Mouse (Mus musculus) midbrain, embryonic 16.5 days (tissue): Measurements from ENCODE around the gene Sh3pxd2a. TPM values are rescaled to one million over a fixed set of nuclear protein-coding genes. Genes with fewer than 3 reads are reported as not detected.

Experiments
- ATAC-seq: fragments of 200-750 bp; cut with Nextera tagmentation; 2 replicates; pipeline ENCODE4 v1.8.0; 2017; ENCODE audit warnings: moderate TSS enrichment
- H3K27ac ChIP-seq: fragments of 300-500 bp; sonication (generic); 2 replicates; pipeline ENCODE4 v1.5.1; 2014; ENCODE audit warnings: mild to moderate bottlenecking, low read length, mixed read lengths
- H3K27me3 ChIP-seq: fragments of 300-500 bp; sonication (generic); 2 replicates; pipeline ENCODE4 v1.6.1; 2014; ENCODE audit warnings: low read depth, low read length, mixed read lengths; ENCODE audit not compliant: control insufficient read depth, insufficient read depth
- H3K36me3 ChIP-seq: fragments of 300-500 bp; sonication (generic); 2 replicates; pipeline ENCODE4 v1.6.1; 2014; ENCODE audit warnings: mild to moderate bottlenecking, low read length, moderate library complexity, mixed read lengths; ENCODE audit not compliant: control insufficient read depth, insufficient read depth
- H3K4me1 ChIP-seq: fragments of 300-500 bp; sonication (generic); 2 replicates; pipeline ENCODE4 v1.6.1; 2014; ENCODE audit warnings: mild to moderate bottlenecking, low read length, mixed read lengths; ENCODE audit not compliant: control insufficient read depth, insufficient read depth
- H3K4me2 ChIP-seq: fragments of 300-500 bp; sonication (generic); 2 replicates; pipeline ENCODE4 v1.6.1; 2014; ENCODE audit warnings: mild to moderate bottlenecking, low read length, mixed read lengths
- H3K4me3 ChIP-seq: fragments of 300-500 bp; sonication (generic); 2 replicates; pipeline ENCODE4 v1.5.1; 2014; ENCODE audit warnings: low read depth, mild to moderate bottlenecking, low read length, moderate library complexity, mixed read lengths
- H3K9ac ChIP-seq: fragments of 300-500 bp; sonication (generic); 2 replicates; pipeline ENCODE4 v1.6.1; 2014; ENCODE audit warnings: low read depth, low read length, mixed read lengths
- H3K9me3 ChIP-seq: fragments of 300-500 bp; sonication (generic); replicated peaks from 2 replicates; pipeline ENCODE4 v1.6.1; 2014; ENCODE audit warnings: mild to moderate bottlenecking, low read length, mixed read lengths; ENCODE audit not compliant: control insufficient read depth, poor library complexity, severe bottlenecking
- WGBS: fragments of 180-500 bp; shearing (Covaris S2); extraction: QIAGEN DNeasy Blood & Tissue Kit; methylation state at CpG from one replicate; pipeline ENCODE4 v1.1.7; 2014; 5-methylcytosine and 5-hydroxymethylcytosine counted together
- polyA plus RNA-seq: library from polyadenylated mRNA; unstranded; fragments of >200 nt; fragmentation: Nextera tagmentation; extraction: Ambion mirVana; gene quantifications from 2 replicates; pipeline ENCODE4 v1.2.1, GENCODE M21; 2015

The Sh3pxd2a gene
- polyA plus RNA-seq, 1 experiment from 2014 or later = 1.5 TPM

- no peaks in the 10 kb centered on the region for H3K27me3 ChIP-seq
- H3K4me3 ChIP-seq = no peak overlapping the region
- H3K36me3 ChIP-seq = no peaks in the 10 kb centered on the region
- H3K4me1 ChIP-seq = no peaks in the 10 kb centered on the region
- no peak for ATAC-seq
- no peak overlapping the region for H3K9ac ChIP-seq
- no peak overlapping the region for H3K4me2 ChIP-seq
- WGBS = 46% methylated on average over 5 of the region's 5 CpGs
- no peaks in the 10 kb centered on the region for H3K9me3 ChIP-seq
- no peak overlapping the region for H3K27ac ChIP-seq
Observed at GRCm38 (mm10) chr19:47438445-47438844, 25.8 kb downstream of the Sh3pxd2a start.

GRCm38 (mm10) chr19:47437040-47437439, 27.2 kb downstream of the Sh3pxd2a start:
- Histone ChIP-seq H3K36me3 (no peaks in the 10 kb centered on the region), H3K9ac (no peak overlapping the region), H3K4me2 (no peak overlapping the region), H3K4me1 (no peaks in the 10 kb centered on the region), H3K9me3 (no peaks in the 10 kb centered on the region), H3K4me3 (no peak overlapping the region), H3K27me3 (no peaks in the 10 kb centered on the region), H3K27ac (no peak overlapping the region)
- ATAC-seq = no peak
- WGBS = 93% methylated on average over 4 of the region's 4 CpGs

GRCm38 (mm10) chr19:47436236-47436635, 28.0 kb downstream of the Sh3pxd2a start:
- Histone ChIP-seq H3K27ac (no peak overlapping the region), H3K4me1 (no peaks in the 10 kb centered on the region), H3K4me3 (no peak overlapping the region), H3K27me3 (no peaks in the 10 kb centered on the region), H3K4me2 (no peak overlapping the region), H3K9me3 (no peaks in the 10 kb centered on the region), H3K9ac (no peak overlapping the region), H3K36me3 (no peaks in the 10 kb centered on the region)
- no peak for ATAC-seq
- 87% methylated on average over 8 of the region's 8 CpGs for WGBS

DNA sequence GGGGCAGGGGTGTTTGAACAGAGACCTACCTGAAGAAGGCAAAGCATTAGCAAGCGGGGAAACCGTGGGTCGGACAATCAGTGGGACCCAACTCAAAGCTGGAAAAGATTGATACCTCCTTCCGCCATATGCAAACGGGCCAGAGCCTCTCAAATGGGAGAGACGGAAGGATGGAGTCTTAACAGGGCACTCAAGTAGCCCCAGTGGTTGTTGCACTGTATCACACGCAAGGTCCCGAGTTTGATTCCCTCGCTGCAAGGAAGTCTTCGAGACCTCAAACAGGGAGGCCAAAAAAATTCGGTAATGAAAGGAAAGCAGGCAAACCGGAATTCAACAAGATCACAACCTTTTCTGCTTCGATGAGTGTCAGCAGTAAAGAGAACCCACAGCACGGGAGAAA, 29.5 kb downstream of the Sh3pxd2a start:
- Histone ChIP-seq H3K27ac (no peak overlapping the region), H3K4me3 (no peak overlapping the region), H3K4me2 (no peak overlapping the region), H3K4me1 (no peaks in the 10 kb centered on the region), H3K9ac (no peak overlapping the region), H3K27me3 (no peaks in the 10 kb centered on the region), H3K36me3 (no peaks in the 10 kb centered on the region), H3K9me3 (no peaks in the 10 kb centered on the region)
- 95% methylated on average over 14 of the region's 14 CpGs for WGBS
- ATAC-seq = no peak

- Histone ChIP-seq H3K9me3 (no peaks in the 10 kb centered on the region), H3K4me2 (no peak overlapping the region), H3K27ac (no peak overlapping the region), H3K4me1 (no peaks in the 10 kb centered on the region), H3K9ac (no peak overlapping the region), H3K4me3 (no peak overlapping the region), H3K36me3 (no peaks in the 10 kb centered on the region), H3K27me3 (no peaks in the 10 kb centered on the region)
- ATAC-seq = no peak
- WGBS = 59% methylated on average over 10 of the region's 10 CpGs
Observed at GRCm38 (mm10) chr19:47432339-47432738, 31.9 kb downstream of the Sh3pxd2a start.

DNA sequence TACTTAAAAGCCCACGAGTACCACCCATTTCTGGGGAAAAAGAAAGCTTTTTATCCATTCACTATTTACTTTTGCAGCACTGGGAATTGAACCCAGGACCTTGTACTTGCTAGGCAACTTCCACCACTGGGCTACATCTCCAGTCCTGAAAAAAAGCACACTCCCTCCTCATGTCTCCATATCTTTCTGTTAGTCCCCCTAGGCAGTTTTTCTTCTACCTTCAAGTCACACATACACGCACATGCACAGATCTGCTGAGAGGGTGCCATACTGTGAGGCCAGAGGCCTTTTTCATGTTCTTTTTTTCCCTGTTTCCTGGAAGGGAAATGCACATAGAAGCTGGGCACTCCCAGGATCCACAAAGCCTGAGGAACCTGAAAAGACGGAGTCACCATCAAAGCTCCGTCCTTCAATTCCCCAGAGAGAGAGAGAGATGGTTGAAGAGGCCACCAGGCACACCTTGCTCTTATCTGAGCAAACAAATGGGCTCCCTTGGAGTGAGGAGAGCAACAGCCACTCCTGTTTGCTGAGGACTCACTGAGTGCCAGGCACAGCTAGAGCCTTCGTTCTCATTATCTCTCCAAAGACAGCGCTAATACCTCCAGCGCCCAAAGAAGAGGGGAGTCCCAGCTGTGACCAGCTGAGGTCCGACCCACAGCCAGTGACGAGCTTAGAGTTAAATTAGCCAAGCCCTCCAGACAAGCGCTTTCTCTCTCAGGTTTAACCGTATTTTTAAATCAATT, 32.8 kb downstream of the Sh3pxd2a start:
- ATAC-seq = no peak
- no peaks in the 10 kb centered on the region for H3K4me1 ChIP-seq
- H3K36me3 ChIP-seq = no peaks in the 10 kb centered on the region
- H3K27me3 ChIP-seq = no peaks in the 10 kb centered on the region; the same call in 1 of the 2 replicates
- H3K4me3 ChIP-seq = no peak overlapping the region
- no peaks in the 10 kb centered on the region for H3K9me3 ChIP-seq
- 49% methylated on average over 11 of the region's 11 CpGs for WGBS
- no peak overlapping the region for H3K4me2 ChIP-seq
- no peak overlapping the region for H3K9ac ChIP-seq
- no peak overlapping the region for H3K27ac ChIP-seq

GRCm38 (mm10) chr19:47430160-47430559, 34.0 kb downstream of the Sh3pxd2a start:
- 96% methylated on average over 2 of the region's 2 CpGs for WGBS
- no peak overlapping the region for H3K9ac ChIP-seq
- no peaks in the 10 kb centered on the region for H3K36me3 ChIP-seq

DNA sequence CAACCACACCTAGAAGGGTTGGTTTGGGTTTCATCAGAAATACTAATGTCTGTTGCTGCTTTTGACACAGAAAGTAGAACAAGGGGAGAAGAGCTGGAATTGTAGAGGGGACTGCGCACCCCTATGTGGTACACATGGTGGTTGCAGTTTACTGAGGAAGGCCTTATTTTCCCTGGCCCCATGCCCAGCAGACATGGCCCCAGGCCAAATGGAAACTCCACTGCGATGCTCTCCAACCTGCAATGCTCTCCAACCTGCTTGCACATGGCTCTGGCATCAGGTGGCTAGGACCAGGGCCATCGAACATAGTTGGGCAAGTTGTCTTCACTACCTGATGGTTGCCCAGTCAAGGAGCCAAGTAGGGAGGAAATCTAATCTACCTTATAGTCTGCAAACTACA, 35.0 kb downstream of the Sh3pxd2a start:
- no peak overlapping the region for H3K27ac ChIP-seq
- H3K4me2 ChIP-seq = no peak overlapping the region
- no peak for ATAC-seq
- no peaks in the 10 kb centered on the region for H3K36me3 ChIP-seq
- no peak overlapping the region for H3K9ac ChIP-seq
- 83% methylated on average over 3 of the region's 3 CpGs for WGBS
- no peaks in the 10 kb centered on the region for H3K9me3 ChIP-seq
- H3K27me3 ChIP-seq = no peaks in the 10 kb centered on the region; the same call in 1 of the 2 replicates
- no peak overlapping the region for H3K4me3 ChIP-seq
- H3K4me1 ChIP-seq = no peaks in the 10 kb centered on the region

More at GRCm38 (mm10) chr19:47430160-47430559, 34.0 kb downstream of the Sh3pxd2a start:
- H3K27ac ChIP-seq = no peak overlapping the region
- H3K4me3 ChIP-seq = no peak overlapping the region
- ATAC-seq = no peak
- H3K4me2 ChIP-seq = no peak overlapping the region
- no peaks in the 10 kb centered on the region for H3K4me1 ChIP-seq
- H3K27me3 ChIP-seq = no peaks in the 10 kb centered on the region; the same call in 1 of the 2 replicates
- no peaks in the 10 kb centered on the region for H3K9me3 ChIP-seq

DNA sequence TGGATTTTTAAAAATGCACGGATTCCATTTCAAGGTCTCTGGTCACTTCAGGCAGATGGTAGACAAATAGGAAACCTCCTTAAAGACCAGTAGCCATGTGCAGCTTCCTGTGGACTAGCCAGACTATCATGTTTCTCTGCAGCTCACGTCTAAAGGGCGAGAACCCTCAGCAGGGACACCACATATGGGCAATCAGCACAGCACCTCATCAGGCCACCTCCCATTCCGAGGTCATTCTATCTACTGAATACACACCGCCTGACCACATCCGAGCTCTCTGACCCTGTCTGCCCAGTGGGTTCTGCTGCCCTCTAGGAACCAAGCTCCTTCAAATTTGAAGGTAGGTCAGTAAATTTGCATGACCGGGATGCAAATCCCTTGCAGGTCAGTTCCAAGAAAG, 35.4 kb downstream of the Sh3pxd2a start:
- H3K27me3 ChIP-seq = no peaks in the 10 kb centered on the region; the same call in 1 of the 2 replicates
- H3K36me3 ChIP-seq = no peaks in the 10 kb centered on the region
- no peak overlapping the region for H3K27ac ChIP-seq
- 76% methylated on average over 7 of the region's 7 CpGs for WGBS
- H3K4me3 ChIP-seq = no peak overlapping the region
- no peak for ATAC-seq
- no peaks in the 10 kb centered on the region for H3K9me3 ChIP-seq
- H3K9ac ChIP-seq = no peak overlapping the region
- no peaks in the 10 kb centered on the region for H3K4me1 ChIP-seq
- no peak overlapping the region for H3K4me2 ChIP-seq
